Mouse (Mus musculus): Measurements from ENCODE around the gene Hyal1. TPM values are rescaled to one million over a fixed set of nuclear protein-coding genes. Genes with fewer than 3 reads are reported as not detected.

Hyal1 gene
- total and polyA plus RNA-seq, 3 experiments: 1.3 to 3.4 TPM; not detected in 1

DNA sequence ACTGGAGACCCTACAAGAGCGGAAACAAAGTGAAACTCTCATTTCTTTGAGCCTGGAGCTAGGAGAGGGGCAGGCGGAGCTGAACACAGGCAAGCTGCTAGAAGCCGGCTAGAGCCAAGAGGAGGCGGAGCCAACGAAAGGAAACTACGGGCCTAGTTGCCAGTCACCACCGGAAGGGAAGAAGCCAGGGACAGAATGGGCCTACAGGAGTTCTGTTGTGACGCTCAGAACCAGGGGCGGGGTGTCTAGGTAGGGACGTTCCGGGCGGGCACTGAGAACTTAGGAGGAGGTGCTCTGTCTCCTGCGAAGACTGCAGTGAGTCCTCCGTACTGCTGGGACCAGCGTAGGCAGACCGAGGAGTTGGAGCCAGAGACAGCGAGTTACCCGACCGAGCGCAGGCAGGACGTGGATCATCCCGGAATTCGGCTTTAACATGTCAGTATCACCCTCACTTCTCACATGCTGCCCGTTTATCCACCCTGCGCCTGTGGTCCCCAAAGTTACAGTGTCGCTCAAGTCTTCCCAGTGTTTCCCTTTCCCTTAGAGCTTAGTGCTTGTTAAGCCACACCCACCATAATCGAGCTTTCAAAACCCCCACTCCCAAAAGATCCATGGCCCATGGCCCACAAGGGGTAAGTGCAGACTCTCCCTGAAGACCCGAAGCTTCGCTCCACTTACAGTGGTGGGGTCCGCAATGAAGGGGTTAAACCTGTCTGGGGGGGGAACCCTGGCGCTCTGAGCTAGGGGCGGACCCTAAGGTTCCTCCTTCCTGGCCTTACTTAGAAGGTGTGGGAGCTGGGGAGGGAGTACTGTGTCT, 4.0 kb downstream of the Hyal1 start, which contains the start of gene Hyal3 (continued):
- TF ChIP-seq MXI1 (IDR thresholded peaks at IDR 0.05; ENCODE audit: low read depth, low read length): peak; percentile 52
- TF ChIP-seq MAZ (IDR thresholded peaks at IDR 0.05; ENCODE audit: low read depth, low read length): peak; percentile 95; the same call in 1 of the 2 replicates
- TF ChIP-seq MAX (IDR thresholded peaks at IDR 0.05; ENCODE audit: low read length): peak; percentile 13
- TF ChIP-seq MYB (IDR thresholded peaks at IDR 0.05; ENCODE audit: low read depth, low read length): no peak

DNA sequence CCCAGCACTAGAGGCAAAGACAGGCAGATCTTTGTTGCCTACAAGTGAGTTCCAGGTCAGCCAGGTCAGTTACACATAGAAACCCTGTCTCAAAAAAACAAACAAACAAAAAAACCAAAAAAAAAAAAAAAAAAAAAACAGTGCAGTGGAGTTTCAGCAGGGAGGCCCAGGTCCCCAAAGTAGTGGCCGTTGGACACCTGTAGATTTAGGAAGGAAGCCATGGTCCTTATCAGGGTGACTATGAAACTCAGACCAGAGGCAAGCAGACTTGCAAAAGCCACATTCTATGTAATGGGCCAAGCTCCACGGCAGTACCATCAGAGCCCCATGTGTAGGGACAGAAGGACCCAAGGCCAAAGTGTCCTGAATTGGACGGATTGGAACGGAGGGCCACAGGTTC, 4.9 kb downstream of the Hyal1 start:
- Histone ChIP-seq H3K36me3 (ENCODE audit: control insufficient read depth in 1 of 2, insufficient read depth in 2 of 2, low read length in 2 of 2) (peaks cover 0 to 15% of the 10 kb centered on the region in 2 experiments; a peak in 2 of 4 replicates), H3K79me2 (ENCODE audit: control insufficient read depth, insufficient read depth, low read length, poor library complexity) (peaks cover 30% of the 10 kb centered on the region), H3K27ac (ENCODE audit: control insufficient read depth, low read depth, low read length) (peak overlapping the region; percentile 98), H3K4me3 (ENCODE audit: control insufficient read depth in 1 of 2, insufficient read depth in 1 of 2, low read depth in 2 of 2, low read length in 2 of 2) (peak overlapping the region; percentile 81 to 98), H3K9me3 (replicated peaks; ENCODE audit: insufficient read depth, low read length) (no peaks in the 10 kb centered on the region), H3K9ac (ENCODE audit: control insufficient read depth, low read depth, low read length, poor library complexity, severe bottlenecking) (peak overlapping the region; percentile 78), H3K4me1 (ENCODE audit: control insufficient read depth in 1 of 2, insufficient read depth in 2 of 2, low read length in 2 of 2) (peaks cover 6 to 31% of the 10 kb centered on the region in 2 experiments; a peak in 3 of 4 replicates), H3K27me3 (ENCODE audit: control insufficient read depth in 1 of 2, insufficient read depth in 2 of 2, low read length in 2 of 2) (no peaks in the 10 kb centered on the region)
- peak; percentile 57 for DNase-seq (ENCODE audit: low read depth, low spot score)
- peak; percentile 58 for TF ChIP-seq GATA1 (IDR thresholded peaks at IDR 0.05; ENCODE audit: low read depth, low read length)
- TF ChIP-seq MYB (IDR thresholded peaks at IDR 0.05; ENCODE audit: low read depth, low read length): peak; percentile 83
- TF ChIP-seq TCF12 (IDR thresholded peaks at IDR 0.05; ENCODE audit: low read depth, low read length): peak; percentile 76
- TF ChIP-seq SMC3 (IDR thresholded peaks at IDR 0.05; ENCODE audit: low read depth, low read length): 0 out of 2 replicates have a peak, but pooled peaks have one; percentile 12
- peak; percentile 39; the same call in 1 of the 2 replicates for TF ChIP-seq HCFC1 (IDR thresholded peaks at IDR 0.05; ENCODE audit: low read depth, low read length)
- peak; percentile 46; the same call in 1 of the 2 replicates for TF ChIP-seq ETS1 (IDR thresholded peaks at IDR 0.05; ENCODE audit: low read depth, low read length)
- no peak for TF ChIP-seq USF2 (IDR thresholded peaks at IDR 0.05; ENCODE audit: borderline replicate concordance in 1 of 2, insufficient read depth in 1 of 2, low read depth in 1 of 2, low read length in 2 of 2)
- peak; percentile 78 to 80 for TF ChIP-seq EP300 (IDR thresholded peaks at IDR 0.05; ENCODE audit: low read depth in 1 of 2, low read length in 2 of 2)
- TF ChIP-seq ZNF384 (IDR thresholded peaks at IDR 0.05; ENCODE audit: low read depth, low read length): peak; percentile 86
- 0 out of 2 replicates have a peak, but pooled peaks have one; percentile 48 for TF ChIP-seq POLR2AphosphoS2 (IDR thresholded peaks at IDR 0.05; ENCODE audit: low read length)
- no peak for TF ChIP-seq TAL1 (IDR thresholded peaks at IDR 0.05; ENCODE audit: low read length)

DNA sequence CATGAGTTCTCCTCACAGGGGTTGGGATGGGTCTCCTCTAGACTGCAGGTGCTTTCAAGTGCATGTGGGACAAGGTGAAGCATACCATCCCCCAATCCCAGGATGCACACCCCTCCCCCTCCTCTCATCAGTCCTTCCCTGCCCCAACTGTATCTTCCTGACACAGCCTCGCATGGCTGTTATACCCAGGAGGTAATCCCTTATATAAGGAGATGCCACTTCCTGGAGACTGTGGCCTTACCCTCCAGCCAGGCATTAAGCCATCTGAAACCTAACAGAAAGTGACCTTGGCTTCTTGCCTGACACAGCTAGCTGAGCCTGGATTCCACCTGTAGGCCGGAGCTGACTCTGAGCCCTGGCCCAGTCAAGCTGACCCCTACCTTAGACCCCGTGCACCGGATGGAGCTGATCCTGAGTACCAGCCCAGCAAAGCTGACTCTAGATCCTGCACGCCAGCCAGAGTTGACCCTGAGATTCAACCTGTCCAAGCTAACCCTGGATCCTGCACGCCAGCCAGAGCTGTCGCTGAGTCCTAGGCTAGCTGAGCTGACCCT, 5.9 kb downstream of the Hyal1 start:
- H3K27ac ChIP-seq (ENCODE audit: control insufficient read depth, low read depth, low read length): peak overlapping the region; percentile 55
- H3K4me3 ChIP-seq (ENCODE audit: control insufficient read depth in 1 of 2, insufficient read depth in 1 of 2, low read depth in 2 of 2, low read length in 2 of 2): peak overlapping the region; percentile 81 to 98; a peak in 3 of 4 replicates
- no peaks in the 10 kb centered on the region for H3K27me3 ChIP-seq (ENCODE audit: control insufficient read depth in 1 of 2, insufficient read depth in 2 of 2, low read length in 2 of 2)
- H3K9me3 ChIP-seq (replicated peaks; ENCODE audit: insufficient read depth, low read length): no peaks in the 10 kb centered on the region
- TF ChIP-seq USF1 (IDR thresholded peaks at IDR 0.05; ENCODE audit: low read depth, low read length) (no peak), E2F4 (IDR thresholded peaks at IDR 0.05; ENCODE audit: borderline replicate concordance, low read depth, low read length) (no peak), SIN3A (IDR thresholded peaks at IDR 0.05; ENCODE audit: low read length) (no peak), ELF1 (IDR thresholded peaks at IDR 0.05; ENCODE audit: low read depth, low read length) (no peak), CHD1 (IDR thresholded peaks at IDR 0.05; ENCODE audit: low read depth, low read length) (no peak), ZC3H11A (IDR thresholded peaks at IDR 0.05; ENCODE audit: low read depth, low read length) (no peak), GATA1 (IDR thresholded peaks at IDR 0.05; ENCODE audit: low read depth, low read length) (no peak), POLR2A (IDR thresholded peaks at IDR 0.05; ENCODE audit: control insufficient read depth in 1 of 2, insufficient read depth in 1 of 2, low read depth in 1 of 2, low read length in 2 of 2, poor library complexity in 1 of 2) (no peak), MYB (IDR thresholded peaks at IDR 0.05; ENCODE audit: low read depth, low read length) (no peak), NELFE (IDR thresholded peaks at IDR 0.05; ENCODE audit: low read depth, low read length) (no peak), USF2 (IDR thresholded peaks at IDR 0.05; ENCODE audit: borderline replicate concordance in 1 of 2, insufficient read depth in 1 of 2, low read depth in 1 of 2, low read length in 2 of 2) (no peak), MAZ (IDR thresholded peaks at IDR 0.05; ENCODE audit: low read depth, low read length) (no peak), POLR2AphosphoS2 (IDR thresholded peaks at IDR 0.05; ENCODE audit: low read length) (no peak), HCFC1 (IDR thresholded peaks at IDR 0.05; ENCODE audit: low read depth, low read length) (no peak)
- H3K36me3 ChIP-seq (ENCODE audit: control insufficient read depth in 1 of 2, insufficient read depth in 2 of 2, low read length in 2 of 2): peaks cover 0 to 18% of the 10 kb centered on the region in 2 experiments; a peak in 2 of 4 replicates
- peaks cover 8 to 28% of the 10 kb centered on the region in 2 experiments; a peak in 3 of 4 replicates for H3K4me1 ChIP-seq (ENCODE audit: control insufficient read depth in 1 of 2, insufficient read depth in 2 of 2, low read length in 2 of 2)
- peaks cover 30% of the 10 kb centered on the region for H3K79me2 ChIP-seq (ENCODE audit: control insufficient read depth, insufficient read depth, low read length, poor library complexity)
- no peak for DNase-seq (ENCODE audit: low read depth, low spot score)
- peak overlapping the region; percentile 78; the same call in 1 of the 2 replicates for H3K9ac ChIP-seq (ENCODE audit: control insufficient read depth, low read depth, low read length, poor library complexity, severe bottlenecking)

Measured in MEL (cell line).